Mouse (Mus musculus) heart, embryonic 16.5 days (tissue): Measurements from ENCODE around the gene Cercam. TPM values are rescaled to one million over a fixed set of nuclear protein-coding genes. Genes with fewer than 3 reads are reported as not detected.

Experiments used
- ATAC-seq: fragments of 200-750 bp; cut with Nextera tagmentation; replicated peaks from 2 replicates; pipeline ENCODE4 v1.8.0; 2017; ENCODE audit warnings: moderate number of reproducible peaks; ENCODE audit not compliant: insufficient read depth, low FRiP score; ENCODE audit errors: extremely low read depth
- H3K27ac ChIP-seq: fragments of 300-500 bp; sonication (generic); 2 replicates; pipeline ENCODE4 v1.5.1; 2014; ENCODE audit warnings: mild to moderate bottlenecking, low read length, control low read depth, moderate library complexity
- H3K27me3 ChIP-seq: fragments of 300-500 bp; sonication (generic); 2 replicates; pipeline ENCODE4 v1.6.1; 2014; ENCODE audit warnings: low read length, mixed read lengths; ENCODE audit not compliant: control insufficient read depth, insufficient read depth
- H3K36me3 ChIP-seq: fragments of 300-500 bp; sonication (generic); 2 replicates; pipeline ENCODE4 v1.6.1; 2014; ENCODE audit not compliant: control insufficient read depth, insufficient read depth
- H3K4me1 ChIP-seq: fragments of 300-500 bp; sonication (generic); 2 replicates; pipeline ENCODE4 v1.6.1; 2014; ENCODE audit warnings: low read length, mixed read lengths; ENCODE audit not compliant: control insufficient read depth, insufficient read depth
- H3K4me2 ChIP-seq: fragments of 300-500 bp; sonication (generic); 2 replicates; pipeline ENCODE4 v1.6.1; 2014; ENCODE audit warnings: low read depth, mild to moderate bottlenecking, control low read depth, low read length
- H3K4me3 ChIP-seq: fragments of 300-500 bp; sonication (generic); 2 replicates; pipeline ENCODE4 v1.5.1; 2014; ENCODE audit warnings: mild to moderate bottlenecking, control low read depth, low read length
- H3K9ac ChIP-seq: fragments of 300-500 bp; sonication (generic); 2 replicates; pipeline ENCODE4 v1.6.1; 2014; ENCODE audit warnings: low read length, control low read depth
- H3K9me3 ChIP-seq: fragments of 300-500 bp; sonication (generic); replicated peaks from 2 replicates; pipeline ENCODE4 v1.6.1; 2016; ENCODE audit warnings: low read length; ENCODE audit not compliant: control insufficient read depth
- WGBS: fragments of 180-500 bp; shearing (Covaris S2); extraction: QIAGEN DNeasy Blood & Tissue Kit; methylation state at CpG from one replicate; pipeline ENCODE4 v1.1.7; 2014; 5-methylcytosine and 5-hydroxymethylcytosine counted together
- polyA plus RNA-seq: library from polyadenylated mRNA; unstranded; fragments of >200 nt; fragmentation: Nextera tagmentation; extraction: Ambion mirVana; gene quantifications from 2 replicates; pipeline ENCODE4 v1.2.1, GENCODE M21; 2015

Cercam gene
- polyA plus RNA-seq, 1 experiment from 2014 or later: 21.5 TPM

DNA sequence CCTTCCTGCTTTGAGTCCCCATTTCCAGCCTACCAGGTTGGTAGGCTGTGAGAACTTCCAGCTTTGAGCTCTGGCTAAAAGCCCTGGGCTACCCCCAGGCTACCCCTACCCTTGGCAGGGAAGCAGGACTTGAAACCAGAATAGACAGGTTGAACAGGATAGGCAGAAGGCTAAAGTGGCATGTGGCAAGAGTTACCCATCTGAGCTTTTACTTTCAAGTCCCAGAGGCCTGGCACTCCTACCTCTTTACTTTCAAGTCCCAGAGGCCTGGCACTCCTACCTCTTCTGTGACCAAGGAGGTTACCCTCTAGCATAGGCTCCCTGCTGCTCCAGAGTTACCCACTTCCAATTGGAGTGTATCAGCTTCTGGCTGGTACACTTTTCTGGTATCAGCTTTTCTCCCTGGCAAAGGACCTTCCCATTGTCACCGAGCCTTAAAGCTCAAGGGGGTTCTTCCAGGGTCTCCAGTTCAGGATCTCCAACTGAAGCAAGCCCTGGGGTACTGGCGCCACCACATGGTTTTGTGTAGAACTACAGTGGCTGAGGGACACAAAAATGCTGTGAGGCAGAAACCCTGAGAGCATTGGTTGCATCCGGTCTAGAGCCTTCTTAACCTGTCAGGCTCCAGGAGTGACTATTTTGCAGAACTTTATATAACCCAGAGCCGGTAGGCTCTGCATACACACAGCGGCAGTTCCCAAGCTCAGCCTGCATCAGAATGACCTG is 10.1 kb upstream of the Cercam start:
- ATAC-seq: no peak
- no peak overlapping the region for H3K27ac ChIP-seq
- H3K9me3 ChIP-seq: no peaks in the 10 kb centered on the region
- H3K36me3 ChIP-seq: no peaks in the 10 kb centered on the region
- no peak overlapping the region for H3K4me3 ChIP-seq
- H3K27me3 ChIP-seq: no peaks in the 10 kb centered on the region
- H3K4me1 ChIP-seq: no peaks in the 10 kb centered on the region
- H3K9ac ChIP-seq: no peak overlapping the region
- H3K4me2 ChIP-seq: no peak overlapping the region
- WGBS: 9% methylated on average over 5 of the region's 5 CpGs

DNA sequence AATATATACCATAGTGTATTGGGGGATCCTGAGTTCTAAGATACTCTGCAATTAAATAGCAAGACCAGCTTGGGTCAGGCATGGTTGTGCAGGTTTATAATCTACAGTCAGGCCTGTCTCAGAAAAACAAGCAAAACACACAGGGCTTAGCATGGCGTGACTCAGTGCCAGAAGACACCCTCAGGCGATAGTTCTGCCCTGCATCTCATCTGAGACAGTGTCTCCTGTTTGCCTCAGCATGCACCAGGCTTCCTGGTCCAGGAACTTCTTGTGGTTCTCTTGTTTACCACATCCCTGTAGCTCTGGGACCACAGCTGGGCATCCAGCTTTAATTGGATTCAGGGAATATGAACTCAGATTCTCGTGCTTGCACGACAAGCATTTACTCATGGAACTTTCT is 3.8 kb upstream of the Cercam start:
- Histone ChIP-seq H3K9ac (no peak overlapping the region), H3K27ac (no peak overlapping the region), H3K4me2 (no peak overlapping the region), H3K36me3 (no peaks in the 10 kb centered on the region), H3K9me3 (no peaks in the 10 kb centered on the region), H3K4me1 (peaks cover 8% of the 10 kb centered on the region), H3K27me3 (no peaks in the 10 kb centered on the region), H3K4me3 (no peak overlapping the region)
- ATAC-seq: no peak
- WGBS: 68% methylated on average over 4 of the region's 4 CpGs

DNA sequence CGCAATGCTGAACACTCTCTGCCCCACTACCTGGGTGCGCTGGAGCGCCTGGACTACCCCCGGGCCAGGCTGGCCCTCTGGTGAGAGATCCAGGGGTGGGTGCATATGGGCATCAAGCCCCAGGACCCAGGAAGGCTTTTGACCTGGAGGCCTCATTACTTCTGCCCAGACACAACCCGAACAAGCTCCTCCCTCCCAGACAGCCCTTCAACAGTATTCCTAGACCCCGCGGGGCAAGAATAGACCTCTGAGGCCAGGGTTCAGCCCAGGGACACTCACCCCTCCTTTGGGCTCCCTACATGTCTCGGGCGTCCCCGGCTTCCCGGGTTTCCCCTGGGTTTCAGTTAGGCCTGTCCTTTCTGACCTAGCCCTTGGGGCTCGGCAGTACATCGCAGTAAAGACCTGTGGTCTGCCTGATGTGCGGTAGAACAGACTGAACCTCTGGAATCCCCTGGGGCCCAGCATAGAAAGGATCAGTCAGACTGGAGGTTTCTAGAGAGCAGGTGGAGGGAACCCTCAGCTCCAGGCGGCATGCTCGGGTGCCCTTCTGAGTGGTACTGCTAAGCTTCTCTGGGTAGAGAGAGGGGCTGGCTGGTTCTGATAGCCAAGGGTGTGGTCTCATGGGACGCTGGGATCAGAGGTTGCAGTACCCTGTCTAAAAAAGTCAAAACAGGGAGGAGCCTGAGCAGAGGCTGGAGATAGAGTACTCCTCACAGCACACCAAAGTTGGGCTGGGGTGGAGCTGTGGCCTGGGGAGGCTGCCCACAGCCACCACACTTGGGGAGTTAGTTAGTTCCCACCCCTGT is 885 bp downstream of the Cercam start:
- Histone ChIP-seq H3K36me3 (no peaks in the 10 kb centered on the region), H3K27ac (peak overlapping the region; percentile 77), H3K4me1 (peaks cover 8% of the 10 kb centered on the region), H3K4me3 (peak overlapping the region; percentile 66), H3K4me2 (peak overlapping the region; percentile 87), H3K9ac (peak overlapping the region; percentile 82), H3K9me3 (no peaks in the 10 kb centered on the region), H3K27me3 (no peaks in the 10 kb centered on the region)
- 6% methylated on average over 17 of the region's 17 CpGs for WGBS
- peak; percentile 33 for ATAC-seq

DNA sequence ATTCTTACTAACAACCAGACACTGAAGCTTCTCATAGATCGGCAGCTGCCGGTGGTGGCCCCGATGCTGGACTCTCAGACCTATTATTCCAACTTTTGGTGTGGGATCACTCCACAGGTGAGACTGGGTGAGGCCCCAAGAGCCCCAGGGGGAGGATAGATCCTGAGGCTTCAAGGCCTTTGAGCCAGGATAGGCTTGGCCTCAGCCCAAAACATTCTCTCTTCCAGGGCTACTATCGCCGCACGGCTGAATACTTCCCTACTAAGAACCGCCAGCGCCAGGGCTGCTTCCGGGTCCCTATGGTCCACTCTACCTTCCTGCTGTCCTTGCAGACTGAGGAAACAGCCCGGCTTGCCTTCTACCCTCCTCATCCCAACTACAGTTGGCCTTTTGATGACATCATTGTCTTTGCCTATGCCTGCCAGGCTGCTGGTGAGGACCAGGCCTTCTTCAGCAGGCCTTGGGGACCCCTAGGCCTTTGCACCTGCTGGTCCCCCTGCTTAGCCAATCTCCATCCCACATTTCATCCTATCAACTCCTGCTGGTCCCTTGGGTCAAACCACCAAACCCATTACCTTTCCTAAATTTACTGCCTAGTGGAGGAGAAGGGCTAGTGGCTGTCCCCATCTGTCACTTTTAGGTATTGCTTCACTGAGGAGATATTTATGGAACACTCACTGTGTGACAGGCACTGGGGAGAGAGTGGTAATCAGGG is 3.8 kb downstream of the Cercam start:
- no peaks in the 10 kb centered on the region; the same call in 1 of the 2 replicates for H3K36me3 ChIP-seq
- 84% methylated on average over 10 of the region's 10 CpGs for WGBS
- no peak overlapping the region for H3K4me3 ChIP-seq
- peaks cover 8% of the 10 kb centered on the region for H3K4me1 ChIP-seq
- ATAC-seq: no peak
- H3K27ac ChIP-seq: no peak overlapping the region
- no peaks in the 10 kb centered on the region for H3K27me3 ChIP-seq
- H3K4me2 ChIP-seq: no peak overlapping the region
- no peak overlapping the region for H3K9ac ChIP-seq
- H3K9me3 ChIP-seq: no peaks in the 10 kb centered on the region

DNA sequence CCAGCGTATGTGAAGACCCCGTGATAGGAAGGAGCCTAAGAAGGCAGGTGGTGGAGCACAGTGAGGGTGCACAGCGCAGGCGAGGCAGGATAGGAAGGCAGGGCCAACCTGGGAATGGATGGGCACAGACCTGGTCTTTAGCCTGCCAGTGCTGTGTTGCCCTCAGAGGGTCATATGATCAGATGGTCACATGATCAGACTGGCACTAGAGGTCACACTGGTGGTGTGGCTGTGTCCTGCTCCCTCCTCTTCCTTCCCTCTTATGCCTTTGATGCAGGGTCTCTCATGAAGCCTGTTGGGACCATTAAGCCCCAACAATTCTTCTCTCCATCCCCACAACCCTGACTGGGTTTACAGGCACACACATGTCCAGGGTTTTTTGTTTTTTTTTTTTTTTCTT is 4.8 kb downstream of the Cercam start:
- Histone ChIP-seq H3K4me3 (no peak overlapping the region), H3K4me2 (no peak overlapping the region), H3K36me3 (no peaks in the 10 kb centered on the region; the same call in 1 of the 2 replicates), H3K27ac (no peak overlapping the region), H3K4me1 (peaks cover 8% of the 10 kb centered on the region), H3K9ac (no peak overlapping the region), H3K27me3 (no peaks in the 10 kb centered on the region), H3K9me3 (no peaks in the 10 kb centered on the region)
- ATAC-seq: no peak
- 78% methylated on average over 4 of the region's 4 CpGs for WGBS

- no peaks in the 10 kb centered on the region for H3K4me1 ChIP-seq
- peaks cover 5% of the 10 kb centered on the region for H3K36me3 ChIP-seq
- H3K27ac ChIP-seq: no peak overlapping the region
- H3K27me3 ChIP-seq: no peaks in the 10 kb centered on the region
- no peak overlapping the region for H3K4me2 ChIP-seq
- no peak overlapping the region for H3K9ac ChIP-seq
- 84% methylated on average over 4 of the region's 4 CpGs for WGBS
- H3K9me3 ChIP-seq: peaks cover 4% of the 10 kb centered on the region; the same call in 1 of the 2 replicates
- no peak for ATAC-seq
- H3K4me3 ChIP-seq: no peak overlapping the region
Measured at GRCm38 (mm10) chr2:29878061-29878460, 9.1 kb downstream of the Cercam start.

DNA sequence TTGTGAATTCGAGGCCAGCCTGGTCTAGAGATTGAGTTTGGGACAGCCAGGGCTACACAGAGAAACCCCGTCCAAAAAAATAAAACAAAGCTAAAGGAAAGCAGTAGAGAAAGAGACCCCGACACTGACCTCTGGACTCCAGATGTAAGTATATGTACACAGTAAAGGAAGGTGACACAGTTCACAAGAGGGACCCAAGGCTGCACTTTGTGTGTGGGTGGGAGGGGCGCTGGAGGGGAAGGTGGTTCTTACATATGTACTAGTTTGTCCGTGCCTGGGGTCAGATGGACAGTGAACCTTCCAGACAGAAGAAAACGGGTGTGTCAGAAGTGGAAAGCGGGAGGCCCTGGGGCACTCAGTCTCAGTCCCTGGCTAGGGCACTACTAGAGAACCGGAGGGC is 10.2 kb downstream of the Cercam start:
- H3K4me2 ChIP-seq: no peak overlapping the region
- peaks cover 4% of the 10 kb centered on the region; the same call in 1 of the 2 replicates for H3K9me3 ChIP-seq
- no peak overlapping the region for H3K4me3 ChIP-seq
- ATAC-seq: no peak
- no peaks in the 10 kb centered on the region for H3K4me1 ChIP-seq
- H3K27ac ChIP-seq: no peak overlapping the region
- H3K36me3 ChIP-seq: peaks cover 5% of the 10 kb centered on the region
- H3K9ac ChIP-seq: no peak overlapping the region
- no peaks in the 10 kb centered on the region for H3K27me3 ChIP-seq
- 62% methylated on average over 8 of the region's 8 CpGs for WGBS

- Histone ChIP-seq H3K4me1 (no peaks in the 10 kb centered on the region), H3K27me3 (no peaks in the 10 kb centered on the region), H3K9ac (no peak overlapping the region), H3K36me3 (peaks cover 5% of the 10 kb centered on the region), H3K4me3 (no peak overlapping the region), H3K9me3 (peaks cover 4% of the 10 kb centered on the region; the same call in 1 of the 2 replicates), H3K27ac (no peak overlapping the region), H3K4me2 (no peak overlapping the region)
- ATAC-seq: no peak
- WGBS: 55% methylated on average over 17 of the region's 17 CpGs
Measured at GRCm38 (mm10) chr2:29879964-29880830, 11.2 kb downstream of the Cercam start.
